Mouse (Mus musculus) thymus, adult 2 months (tissue): ENCODE results near the gene Smc1b. TPM values are rescaled to one million over a fixed set of nuclear protein-coding genes. Genes with fewer than 3 reads are reported as not detected.

Experiments
- DNase-seq: peaks from one replicate; pipeline ENCODE4 v3.0.0; 2021
- H3K27ac ChIP-seq: fragments of 200-500 bp; 2 replicates; pipeline ENCODE4 v1.5.1; 2012; ENCODE audit warnings: low read length, control low read depth; ENCODE audit not compliant: control insufficient read depth, insufficient read depth
- H3K27me3 ChIP-seq: fragments of 200-500 bp; 2 replicates; pipeline ENCODE4 v1.6.1; 2012; ENCODE audit warnings: mild to moderate bottlenecking, low read length, moderate library complexity, mixed read lengths; ENCODE audit not compliant: control insufficient read depth, insufficient read depth
- H3K36me3 ChIP-seq: fragments of 200-500 bp; 2 replicates; pipeline ENCODE4 v1.6.1; 2012; ENCODE audit warnings: mild to moderate bottlenecking, low read length, moderate library complexity; ENCODE audit not compliant: control insufficient read depth, insufficient read depth
- H3K4me1 ChIP-seq: fragments of 200-500 bp; replicated peaks from 2 replicates; pipeline ENCODE4 v1.6.1; 2012; ENCODE audit warnings: low read length; ENCODE audit not compliant: control insufficient read depth, insufficient read depth
- H3K4me3 ChIP-seq: fragments of 200-500 bp; 2 replicates; pipeline ENCODE4 v1.5.1; 2012; ENCODE audit warnings: mild to moderate bottlenecking, low read length, control low read depth, moderate library complexity; ENCODE audit not compliant: control insufficient read depth, insufficient read depth
- CTCF ChIP-seq: fragments of 200-500 bp; IDR thresholded peaks from 2 replicates; pipeline ENCODE4 v1.5.1; 2012; ENCODE audit warnings: mild to moderate bottlenecking, control low read depth, low read length, moderate library complexity, borderline replicate concordance; ENCODE audit not compliant: control insufficient read depth, poor library complexity, insufficient read depth; ENCODE audit errors: extremely low read depth
- POLR2A ChIP-seq: fragments of 200-500 bp; IDR thresholded peaks from 2 replicates; pipeline ENCODE4 v1.6.1; 2012; ENCODE audit warnings: mild to moderate bottlenecking, low read length, control low read depth, moderate library complexity; ENCODE audit not compliant: control insufficient read depth, poor library complexity, insufficient read depth; ENCODE audit errors: extremely low read depth
- WGBS: fragments of 180-500 bp; shearing (Covaris S2); methylation state at CpG from one replicate; pipeline ENCODE4 v1.1.7; 2018; 5-methylcytosine and 5-hydroxymethylcytosine counted together
- polyA plus RNA-seq: library from polyadenylated mRNA; depleted of rRNA; stranded (reverse); fragments of >200 nt; gene quantifications from 2 replicates; pipeline ENCODE4 v1.2.3, GENCODE M21; 2012

Gene Smc1b
- polyA plus RNA-seq, 1 experiment = 0.24 TPM

- WGBS = 97% methylated on average over 10 of the region's 10 CpGs
- DNase-seq = no peak
- no peaks in the 10 kb centered on the region for H3K4me1 ChIP-seq
- no peaks in the 10 kb centered on the region for H3K27me3 ChIP-seq
- H3K4me3 ChIP-seq = no peak overlapping the region
- H3K27ac ChIP-seq = no peak overlapping the region
- no peaks in the 10 kb centered on the region for H3K36me3 ChIP-seq
- TF ChIP-seq POLR2A (no peak), CTCF (no peak)
Measured at GRCm38 (mm10) chr15:85141290-85141689, 9.5 kb upstream of the Smc1b start.

- H3K36me3 ChIP-seq = no peaks in the 10 kb centered on the region
- no peak for DNase-seq
- WGBS = 17% methylated on average over 9 of the region's 9 CpGs
- H3K27ac ChIP-seq = no peak overlapping the region
- no peak overlapping the region for H3K4me3 ChIP-seq
- H3K27me3 ChIP-seq = no peaks in the 10 kb centered on the region
- 0 out of 2 replicates have a peak, but pooled peaks cover 3% of the 10 kb centered on the region for H3K4me1 ChIP-seq
- TF ChIP-seq POLR2A (no peak), CTCF (no peak)
Measured at GRCm38 (mm10) chr15:85135143-85135542, 3.4 kb upstream of the Smc1b start.

- 46% methylated on average over 10 of the region's 10 CpGs for WGBS
- TF ChIP-seq CTCF (no peak), POLR2A (no peak)
- H3K4me3 ChIP-seq = no peak overlapping the region
- H3K4me1 ChIP-seq = 0 out of 2 replicates have a peak, but pooled peaks cover 3% of the 10 kb centered on the region
- H3K27me3 ChIP-seq = no peaks in the 10 kb centered on the region
- no peaks in the 10 kb centered on the region for H3K36me3 ChIP-seq
- no peak overlapping the region for H3K27ac ChIP-seq
- no peak for DNase-seq
Measured at GRCm38 (mm10) chr15:85132193-85132520, 393 bp upstream of the Smc1b start.

GRCm38 (mm10) chr15:85085641-85086040 is 46.1 kb downstream of the Smc1b start:
- DNase-seq = no peak
- Histone ChIP-seq H3K27ac (no peak overlapping the region), H3K36me3 (no peaks in the 10 kb centered on the region), H3K4me1 (no peaks in the 10 kb centered on the region), H3K4me3 (no peak overlapping the region), H3K27me3 (no peaks in the 10 kb centered on the region)
- no peak for TF ChIP-seq POLR2A
- no peak for TF ChIP-seq CTCF
- WGBS = 70% methylated on average over 1 of the region's 1 CpGs

GRCm38 (mm10) chr15:85072651-85073050 is 59.1 kb downstream of the Smc1b start:
- no peak for DNase-seq
- no peak for TF ChIP-seq POLR2A
- no peak for TF ChIP-seq CTCF
- H3K27me3 ChIP-seq = no peaks in the 10 kb centered on the region
- no peaks in the 10 kb centered on the region for H3K4me1 ChIP-seq
- no peaks in the 10 kb centered on the region for H3K36me3 ChIP-seq
- 92% methylated on average over 2 of the region's 2 CpGs for WGBS
- H3K27ac ChIP-seq = no peak overlapping the region
- H3K4me3 ChIP-seq = no peak overlapping the region

- H3K27ac ChIP-seq = no peak overlapping the region
- 30% methylated on average over 2 of the region's 2 CpGs for WGBS
Measured at GRCm38 (mm10) chr15:85070561-85070960, 61.2 kb downstream of the Smc1b start.

GRCm38 (mm10) chr15:85063421-85063820 is 68.3 kb downstream of the Smc1b start:
- Histone ChIP-seq H3K36me3 (no peaks in the 10 kb centered on the region), H3K27ac (no peak overlapping the region), H3K4me3 (no peak overlapping the region), H3K4me1 (no peaks in the 10 kb centered on the region), H3K27me3 (no peaks in the 10 kb centered on the region)
- WGBS = 57% methylated on average over 2 of the region's 2 CpGs
- TF ChIP-seq CTCF (no peak), POLR2A (no peak)
- DNase-seq = no peak

More at GRCm38 (mm10) chr15:85070561-85070960, 61.2 kb downstream of the Smc1b start:
- DNase-seq = peak; percentile 29
- H3K27me3 ChIP-seq = no peaks in the 10 kb centered on the region
- no peaks in the 10 kb centered on the region for H3K4me1 ChIP-seq
- no peaks in the 10 kb centered on the region for H3K36me3 ChIP-seq
- no peak overlapping the region for H3K4me3 ChIP-seq
- TF ChIP-seq POLR2A (no peak), CTCF (no peak)
